Mouse (Mus musculus) intestine, postnatal 0 days (tissue): ENCODE results near the gene Mrpl2. TPM values are rescaled to one million over a fixed set of nuclear protein-coding genes. Genes with fewer than 3 reads are reported as not detected.

ENCODE experiments used
- ATAC-seq: fragments of 200-750 bp; cut with Nextera tagmentation; 2 replicates; pipeline ENCODE4 v1.8.0; 2017; ENCODE audit warnings: mild to moderate bottlenecking, moderate TSS enrichment, moderate library complexity
- H3K27ac ChIP-seq: fragments of 300-500 bp; sonication (generic); 2 replicates; pipeline ENCODE4 v1.5.1; 2014; ENCODE audit warnings: mild to moderate bottlenecking, low read depth, low read length, moderate library complexity
- H3K27me3 ChIP-seq: fragments of 300-500 bp; sonication (generic); replicated peaks from 2 replicates; pipeline ENCODE4 v1.6.1; 2014; ENCODE audit warnings: low read length, mixed read lengths; ENCODE audit not compliant: control insufficient read depth, insufficient read depth
- H3K36me3 ChIP-seq: fragments of 300-500 bp; sonication (generic); 2 replicates; pipeline ENCODE4 v1.6.1; 2014; ENCODE audit warnings: mild to moderate bottlenecking, moderate library complexity; ENCODE audit not compliant: control insufficient read depth, insufficient read depth
- H3K4me1 ChIP-seq: fragments of 300-500 bp; sonication (generic); replicated peaks from 2 replicates; pipeline ENCODE4 v1.6.1; 2014; ENCODE audit warnings: antibody characterized with exemption, low read length, mixed read lengths; ENCODE audit not compliant: control insufficient read depth, insufficient read depth
- H3K4me2 ChIP-seq: fragments of 300-500 bp; sonication (generic); replicated peaks from 2 replicates; pipeline ENCODE4 v1.6.1; 2014; ENCODE audit warnings: low read depth, mild to moderate bottlenecking, moderate library complexity
- H3K4me3 ChIP-seq: fragments of 300-500 bp; sonication (generic); 2 replicates; pipeline ENCODE4 v1.5.1; 2014; ENCODE audit warnings: low read depth, low read length
- H3K9ac ChIP-seq: fragments of 300-500 bp; sonication (generic); 2 replicates; pipeline ENCODE4 v1.6.1; 2014; ENCODE audit warnings: mild to moderate bottlenecking, low read depth, low read length
- H3K9me3 ChIP-seq: fragments of 300-500 bp; sonication (generic); 2 replicates; pipeline ENCODE4 v1.6.1; 2016; ENCODE audit warnings: mixed run types; ENCODE audit not compliant: control insufficient read depth
- CTCF ChIP-seq: sonication (generic); IDR thresholded peaks from 2 replicates; pipeline ENCODE4 v1.5.1; 2016; ENCODE audit warnings: low read depth, mild to moderate bottlenecking, control low read depth, antibody characterized with exemption, moderate library complexity
- WGBS: fragments of 180-500 bp; shearing (Covaris S2); extraction: QIAGEN DNeasy Blood & Tissue Kit; methylation state at CpG from one replicate; pipeline ENCODE4 v1.1.7; 2014; 5-methylcytosine and 5-hydroxymethylcytosine counted together
- polyA plus RNA-seq: library from polyadenylated mRNA; unstranded; fragments of >200 nt; fragmentation: Nextera tagmentation; extraction: Ambion mirVana; gene quantifications from 2 replicates; pipeline ENCODE4 v1.2.1, GENCODE M21; 2015

The Mrpl2 gene
- polyA plus RNA-seq, 1 experiment from 2014 or later = 138 TPM

DNA sequence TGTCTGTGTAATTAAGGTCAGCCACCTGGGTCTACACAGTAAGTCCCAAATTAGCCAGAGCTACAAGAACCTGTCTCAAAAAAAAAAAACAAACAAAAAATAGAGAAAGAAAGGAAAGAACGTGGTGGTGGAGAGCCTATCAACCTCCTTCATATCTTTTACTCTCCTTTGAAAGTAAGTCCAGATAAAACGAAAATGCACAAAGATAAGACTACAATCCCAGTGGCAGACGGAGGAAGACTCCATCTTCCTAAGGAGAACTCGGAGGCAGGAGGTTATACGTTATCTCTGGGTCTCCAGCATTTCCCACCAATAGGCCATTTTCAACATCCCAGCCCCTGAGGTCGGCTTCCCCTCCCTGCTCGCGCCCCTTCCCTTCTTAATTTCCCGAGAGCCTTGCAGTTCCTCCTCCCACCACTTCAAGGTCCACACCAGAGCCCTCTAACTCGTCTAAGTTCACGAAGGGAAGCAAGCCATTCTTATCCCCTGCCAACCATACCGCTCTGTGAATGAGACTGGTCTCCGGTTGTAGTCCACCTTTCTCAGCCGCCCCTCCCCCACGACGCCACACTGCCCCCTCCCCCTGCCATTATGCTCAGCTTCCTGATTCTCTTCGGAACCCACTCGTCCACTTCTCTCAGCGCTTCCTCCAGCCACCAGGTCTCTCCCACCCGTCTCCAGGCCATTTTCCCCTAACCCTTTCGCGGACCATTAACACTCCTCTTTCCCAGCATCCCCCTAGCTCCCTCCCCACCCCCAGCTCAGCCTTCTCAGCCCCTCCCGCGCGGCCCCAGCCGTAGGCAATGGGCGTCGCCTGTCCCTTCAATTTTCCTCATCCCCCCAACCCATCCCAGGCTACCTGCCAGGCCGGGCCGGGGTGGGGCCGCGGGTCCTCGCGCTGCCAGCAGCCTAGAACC is 34.1 kb downstream of the Mrpl2 start:
- Histone ChIP-seq H3K4me3 (peak overlapping the region; percentile 87), H3K36me3 (peaks cover 46% of the 10 kb centered on the region), H3K9me3 (no peaks in the 10 kb centered on the region), H3K4me1 (peaks cover 3% of the 10 kb centered on the region; the same call in 1 of the 2 replicates), H3K27ac (peak overlapping the region; percentile 87), H3K9ac (peak overlapping the region; percentile 67), H3K4me2 (peak overlapping the region; percentile 89), H3K27me3 (no peaks in the 10 kb centered on the region)
- peak; percentile 56 for TF ChIP-seq CTCF
- under 1% methylated on average over 34 of the region's 34 CpGs for WGBS
- no peak; the same call in 1 of the 2 replicates for ATAC-seq

DNA sequence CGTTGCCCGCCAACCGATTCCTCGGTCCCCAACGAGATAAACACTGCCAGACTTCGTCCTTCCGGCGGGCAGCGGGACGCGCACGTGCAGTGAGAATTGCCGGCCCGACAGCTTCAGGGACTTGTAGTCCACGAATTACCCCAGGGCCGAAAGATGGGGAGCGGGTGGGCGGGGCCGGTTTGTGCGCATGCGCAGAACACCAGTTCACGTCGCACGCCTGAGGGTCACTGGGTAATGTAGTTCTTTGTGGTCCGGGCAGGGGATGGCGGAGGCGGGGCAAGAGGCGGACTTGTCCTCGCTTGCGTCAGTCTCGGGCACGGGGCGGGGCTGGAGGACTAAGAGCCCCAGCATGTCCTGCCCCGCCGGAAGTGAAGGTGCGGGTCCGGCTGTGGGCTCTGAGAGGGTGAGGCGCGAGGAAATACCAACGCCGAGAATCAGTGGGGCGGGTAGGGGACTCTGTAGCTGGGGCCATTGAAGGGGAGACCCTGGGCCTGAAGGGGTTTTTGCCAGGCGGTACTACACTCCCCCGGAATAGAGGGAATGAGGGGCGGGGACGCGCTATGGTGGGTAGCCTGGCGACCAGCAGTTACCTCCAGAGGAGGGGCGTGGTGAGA is 34.8 kb downstream of the Mrpl2 start, which contains the start of gene Klhdc3:
Gene Klhdc3 (minus strand): TSS at position 155 of the 614 bp plus-strand sequence.
- ATAC-seq = peak; percentile 95
- Histone ChIP-seq H3K27me3 (no peaks in the 10 kb centered on the region), H3K4me1 (peaks cover 3% of the 10 kb centered on the region; the same call in 1 of the 2 replicates), H3K36me3 (peaks cover 49% of the 10 kb centered on the region), H3K9me3 (no peaks in the 10 kb centered on the region), H3K9ac (peak within 1 kb of the TSS; percentile 67), H3K27ac (peak within 1 kb of the TSS; percentile 87), H3K4me2 (peak within 1 kb of the TSS; percentile 89), H3K4me3 (peak within 1 kb of the TSS; percentile 87)
- under 1% methylated on average over 49 of the region's 49 CpGs for WGBS
- 0 out of 2 replicates have a peak, but pooled peaks have one; percentile 5 for TF ChIP-seq CTCF

DNA sequence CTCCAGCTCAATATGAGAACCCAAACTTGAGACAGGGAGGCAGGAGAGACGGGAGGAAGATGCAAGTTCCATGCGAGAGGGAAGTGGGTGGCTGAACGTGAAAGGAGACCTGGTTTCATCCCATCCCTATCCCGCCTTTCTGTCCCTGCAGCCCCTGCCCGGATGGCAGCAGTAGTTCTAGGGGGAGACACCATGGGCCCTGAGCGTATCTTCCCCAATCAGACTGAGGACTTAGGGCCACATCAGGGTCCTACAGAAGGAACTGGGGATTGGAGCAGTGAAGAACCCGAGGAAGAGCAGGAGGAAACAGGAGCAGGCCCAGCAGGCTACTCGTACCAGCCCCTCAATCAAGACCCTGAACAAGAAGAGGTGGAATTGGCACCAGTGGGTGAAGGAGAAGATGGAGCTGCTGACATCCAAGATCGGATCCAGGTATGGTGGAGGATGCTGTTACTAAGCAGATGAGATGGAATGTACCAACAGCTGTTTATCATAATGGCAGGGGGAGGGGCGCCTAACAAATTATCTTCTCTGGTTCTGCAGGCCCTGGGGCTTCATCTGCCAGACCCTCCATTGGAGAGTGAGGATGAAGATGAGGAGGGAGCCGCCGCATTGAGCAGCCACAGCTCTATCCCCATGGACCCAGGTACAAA is 35.6 kb downstream of the Mrpl2 start:
- Histone ChIP-seq H3K36me3 (peaks cover 48% of the 10 kb centered on the region), H3K4me2 (peak overlapping the region; percentile 89), H3K27me3 (no peaks in the 10 kb centered on the region), H3K4me3 (peak overlapping the region; percentile 87), H3K27ac (0 out of 2 replicates have a peak overlapping the region, but pooled peaks have one; percentile 50), H3K9ac (peak overlapping the region; percentile 67), H3K4me1 (peaks cover 3% of the 10 kb centered on the region; the same call in 1 of the 2 replicates), H3K9me3 (no peaks in the 10 kb centered on the region)
- ATAC-seq = no peak
- 21% methylated on average over 12 of the region's 12 CpGs for WGBS
- TF ChIP-seq CTCF = no peak

DNA sequence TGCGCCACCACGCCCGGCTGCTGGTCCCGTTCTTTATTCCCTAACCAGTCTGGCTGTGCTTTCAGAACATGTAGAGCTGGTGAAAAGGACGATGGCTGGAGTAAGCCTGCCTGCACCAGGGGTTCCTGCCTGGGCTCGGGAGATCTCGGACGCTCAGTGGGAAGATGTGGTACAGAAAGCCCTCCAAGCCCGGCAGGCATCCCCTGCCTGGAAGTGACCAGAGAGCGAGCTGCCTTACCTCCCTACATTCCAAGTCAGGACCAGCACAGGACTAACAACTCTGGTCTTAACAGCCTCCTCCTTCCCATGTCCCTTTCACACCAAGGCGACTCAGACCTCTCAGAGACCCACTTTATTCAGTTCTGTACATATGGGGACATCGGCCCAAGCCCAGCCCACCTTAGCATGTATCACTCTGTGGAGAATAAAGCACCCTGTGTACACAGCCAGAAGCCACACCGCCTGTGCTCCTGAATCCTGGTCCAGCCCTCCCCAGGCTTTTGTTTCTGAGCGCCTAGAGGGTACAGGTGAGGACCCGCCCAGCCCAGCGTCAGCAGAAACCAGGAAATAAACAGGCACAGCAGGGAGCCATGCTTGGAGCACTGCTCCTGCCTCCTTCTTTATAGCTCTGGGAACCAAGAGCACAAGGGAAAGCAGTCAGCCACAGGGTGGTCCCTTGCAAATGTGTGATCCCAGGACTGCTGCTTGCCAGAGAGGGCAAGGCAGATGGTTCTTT is 36.8 kb downstream of the Mrpl2 start:
- 76% methylated on average over 16 of the region's 16 CpGs for WGBS
- peaks cover 3% of the 10 kb centered on the region; the same call in 1 of the 2 replicates for H3K4me1 ChIP-seq
- no peaks in the 10 kb centered on the region for H3K9me3 ChIP-seq
- no peak for ATAC-seq
- peaks cover 48% of the 10 kb centered on the region for H3K36me3 ChIP-seq
- no peak for TF ChIP-seq CTCF
- no peak overlapping the region for H3K4me2 ChIP-seq
- peak overlapping the region; percentile 15; the same call in 1 of the 2 replicates for H3K27ac ChIP-seq
- H3K4me3 ChIP-seq = no peak overlapping the region
- H3K27me3 ChIP-seq = no peaks in the 10 kb centered on the region
- no peak overlapping the region for H3K9ac ChIP-seq

DNA sequence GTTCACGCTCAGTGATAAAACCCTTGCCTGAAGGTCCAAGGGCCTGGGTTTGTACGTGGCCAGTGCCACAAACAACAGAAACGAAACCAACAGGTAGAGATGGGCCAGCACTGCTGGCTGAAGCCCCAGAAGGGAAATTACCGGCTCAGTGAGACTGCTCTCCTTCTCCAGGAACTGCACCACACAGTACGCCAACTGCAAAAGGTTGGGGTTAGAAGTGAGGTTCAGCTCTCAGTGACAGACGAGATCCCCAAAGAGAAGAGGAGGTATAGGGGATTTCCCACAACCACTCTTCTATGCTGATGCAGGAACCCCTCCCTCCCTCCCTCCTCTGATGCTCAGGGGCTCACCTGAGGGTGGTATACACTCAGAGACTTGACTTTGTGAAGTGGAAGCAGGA is 39.9 kb downstream of the Mrpl2 start:
- TF ChIP-seq CTCF = no peak
- Histone ChIP-seq H3K4me3 (no peak overlapping the region), H3K36me3 (peaks cover 58% of the 10 kb centered on the region), H3K27me3 (no peaks in the 10 kb centered on the region), H3K9ac (no peak overlapping the region), H3K4me2 (no peak overlapping the region), H3K9me3 (no peaks in the 10 kb centered on the region), H3K27ac (no peak overlapping the region), H3K4me1 (peaks cover 3% of the 10 kb centered on the region; the same call in 1 of the 2 replicates)
- no peak for ATAC-seq
- 81% methylated on average over 6 of the region's 6 CpGs for WGBS
